Mouse (Mus musculus): ENCODE results near the gene Herc1. TPM values are rescaled to one million over a fixed set of nuclear protein-coding genes. Genes with fewer than 3 reads are reported as not detected.

The Herc1 gene
- 49.1 and 49.2 TPM in 2 replicates for total RNA-seq (2021)
- long read RNA-seq, experiment 1, partial matches to known transcripts = 6 of 8 reads
- long read RNA-seq, experiment 1, other reads (novel, unspliced or antisense) = 2 of 8 reads
- long read RNA-seq, experiment 2, partial matches to known transcripts = 6 of 10 reads
- long read RNA-seq, experiment 2, other reads (novel, unspliced or antisense) = 4 of 10 reads

DNA sequence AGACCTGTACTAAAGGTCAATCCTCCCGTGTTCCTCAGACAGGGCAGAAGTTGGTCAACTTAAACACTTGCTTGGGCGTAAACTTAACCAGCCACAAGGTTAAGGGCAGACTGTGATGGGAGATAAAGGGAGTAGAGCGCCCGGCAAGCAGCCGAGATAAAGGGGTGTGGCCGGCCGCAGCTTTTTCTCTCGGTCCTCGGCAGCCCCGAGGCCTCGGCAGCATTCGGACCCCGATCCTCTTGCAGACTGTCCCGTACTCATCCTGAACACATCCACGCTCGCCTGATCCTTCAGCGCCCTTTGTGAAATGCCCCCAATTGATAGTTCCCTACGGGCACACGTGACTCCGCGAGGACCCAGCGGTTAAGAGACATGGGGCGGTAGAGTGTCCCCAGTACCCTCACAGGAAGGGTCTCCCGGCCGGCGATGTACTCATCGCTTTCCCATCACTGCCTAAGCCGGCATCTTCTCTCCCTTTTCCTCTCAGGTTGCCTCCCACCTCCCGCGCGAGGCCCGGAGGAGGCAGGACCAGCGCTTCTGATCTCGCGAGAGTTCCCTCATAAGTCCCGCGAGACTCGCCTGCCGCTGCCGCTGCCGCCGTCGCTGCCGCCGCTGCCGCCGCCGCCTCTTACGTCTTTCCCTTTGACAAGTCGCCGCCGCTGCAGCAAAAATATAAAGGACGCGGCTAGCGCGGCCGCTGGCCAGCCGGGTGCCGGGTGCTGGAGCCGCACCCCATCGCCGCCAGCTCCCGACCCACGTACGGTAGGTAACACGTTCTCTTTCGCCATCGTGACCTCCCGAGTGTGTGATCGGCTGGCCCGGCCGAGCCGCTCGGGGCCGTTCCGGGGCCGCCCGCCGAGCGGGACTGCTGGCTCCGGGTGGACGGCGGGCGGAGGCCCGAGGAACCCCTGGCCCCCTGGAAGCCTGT is at the start of gene Herc1:
TSS of gene Herc1 (plus strand) at position 591 of the 928 bp plus-strand sequence.
- peak; percentile 97 for DNase-seq

DNA sequence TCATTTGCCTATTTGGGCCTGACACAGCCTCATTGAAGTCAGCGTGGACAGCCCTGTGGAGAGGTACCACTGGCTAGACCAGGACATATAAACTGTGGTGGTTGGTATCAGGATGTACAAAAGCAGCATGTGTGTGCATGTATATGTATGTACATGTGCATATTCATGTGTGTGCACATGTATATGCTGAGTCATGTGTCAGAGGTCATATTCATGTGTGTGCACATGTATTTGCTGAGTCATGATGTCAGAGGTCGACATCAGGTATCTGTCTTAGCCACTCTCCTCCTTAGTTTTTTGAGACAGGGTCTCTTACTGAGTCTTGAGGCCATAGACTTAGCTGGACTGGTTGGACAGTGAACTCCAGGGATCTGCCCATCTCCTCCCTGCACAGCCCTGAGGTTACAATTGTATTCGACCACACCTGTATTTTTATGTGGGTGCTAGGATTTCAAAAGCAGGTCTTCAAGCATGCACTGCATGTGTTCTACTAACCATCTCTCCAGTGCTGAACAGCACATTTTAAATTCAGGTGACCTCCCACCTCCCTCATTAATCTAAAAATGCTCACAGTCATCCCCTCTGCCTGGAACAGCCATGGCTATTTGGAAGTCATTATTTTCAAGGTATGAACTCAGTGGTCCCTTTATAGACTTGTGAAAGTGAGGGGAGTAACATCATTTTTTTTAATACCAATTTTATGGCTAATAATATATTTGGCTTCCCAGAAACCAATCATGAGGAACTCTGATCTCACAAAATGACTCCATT is 45.7 kb upstream of the Herc1 start:
- DNase-seq = no peak

DNA sequence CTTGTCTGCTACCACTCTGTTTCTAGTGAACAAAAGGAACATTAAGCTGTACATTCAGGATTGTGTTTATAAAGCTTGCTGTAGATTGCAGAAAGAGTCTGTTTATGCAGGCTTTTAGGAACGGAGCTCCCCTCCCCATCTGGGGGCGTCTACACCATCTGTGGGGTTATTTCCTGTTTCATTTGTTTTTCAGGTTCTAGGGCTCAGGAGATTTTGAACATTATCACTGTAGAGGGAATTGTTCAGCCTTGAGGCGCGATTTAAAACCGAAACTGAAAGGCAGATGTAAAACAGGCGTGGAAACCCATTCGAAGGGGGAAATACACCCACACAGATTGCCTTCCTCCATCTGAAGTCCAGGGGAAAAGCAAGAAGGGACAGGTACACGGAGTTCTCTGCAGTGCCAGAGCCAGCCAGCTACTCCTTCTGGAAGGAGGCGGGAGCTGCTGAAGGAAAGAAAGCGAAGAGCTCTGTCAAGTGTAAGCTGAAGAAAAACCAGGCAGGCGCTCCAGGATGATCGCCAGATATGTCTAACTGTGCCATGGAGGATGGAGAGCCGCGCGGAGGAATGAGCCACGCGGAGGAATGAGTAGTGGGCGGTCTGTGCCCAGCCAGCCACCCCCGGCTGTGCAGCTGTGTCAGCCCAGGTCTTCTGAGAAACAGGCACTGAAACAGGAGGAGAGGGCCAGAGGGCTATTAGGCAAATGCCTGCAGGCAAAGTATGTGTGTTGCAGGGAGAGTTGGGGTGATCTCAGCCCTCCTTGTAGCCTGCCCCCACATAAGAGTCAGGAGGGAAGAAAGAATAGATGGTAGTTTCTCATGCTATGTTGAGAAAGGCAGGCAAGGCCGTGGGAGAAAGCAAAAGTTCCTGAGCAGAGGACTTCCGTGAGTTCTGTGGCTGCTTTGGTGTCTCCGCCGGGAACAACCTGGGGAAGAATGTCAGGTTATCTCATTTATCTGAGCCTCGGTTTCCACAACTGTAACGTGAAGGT is 44.8 kb upstream of the Herc1 start:
- peak; percentile 14 for DNase-seq

DNA sequence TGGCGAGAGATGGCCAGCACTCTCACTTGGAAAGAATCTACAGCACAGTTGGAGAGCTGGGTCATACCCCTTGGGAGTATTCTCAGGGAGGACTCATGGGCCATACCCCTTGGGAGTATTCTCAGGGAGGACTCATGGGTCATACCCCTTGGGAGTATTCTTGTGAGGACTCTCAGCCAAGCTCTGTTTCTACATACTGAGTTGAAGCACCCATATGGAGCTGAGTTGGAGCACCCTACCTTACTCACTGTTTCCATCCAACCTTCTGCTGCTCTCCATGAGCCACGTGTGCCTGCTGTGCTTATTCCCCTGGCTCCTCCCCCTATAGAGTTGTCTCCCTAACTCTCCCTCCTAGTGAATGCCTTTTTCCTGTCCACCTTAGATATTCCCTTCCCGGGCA is 43.8 kb upstream of the Herc1 start:
- no peak for DNase-seq

DNA sequence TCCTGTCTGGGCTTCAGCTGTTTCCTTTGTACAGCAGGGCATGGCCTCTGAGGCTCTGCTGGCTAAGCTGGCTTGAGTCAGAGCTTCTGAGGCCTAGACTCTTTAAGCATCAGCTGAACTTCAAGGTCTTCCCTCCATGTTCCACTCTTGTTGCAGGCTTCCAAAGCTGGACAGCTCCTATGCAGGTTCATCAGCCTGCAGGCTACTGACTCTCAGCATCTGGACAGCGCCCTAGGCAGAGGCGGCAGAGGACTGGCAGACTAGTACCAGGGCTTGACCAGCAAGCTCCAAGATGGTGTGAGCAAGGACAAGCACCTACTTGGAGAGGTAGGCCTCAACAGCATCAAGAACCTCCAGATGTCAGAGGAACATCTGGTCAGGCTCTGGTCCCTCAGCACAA is 42.9 kb upstream of the Herc1 start:
- peak; percentile 82 for DNase-seq

DNA sequence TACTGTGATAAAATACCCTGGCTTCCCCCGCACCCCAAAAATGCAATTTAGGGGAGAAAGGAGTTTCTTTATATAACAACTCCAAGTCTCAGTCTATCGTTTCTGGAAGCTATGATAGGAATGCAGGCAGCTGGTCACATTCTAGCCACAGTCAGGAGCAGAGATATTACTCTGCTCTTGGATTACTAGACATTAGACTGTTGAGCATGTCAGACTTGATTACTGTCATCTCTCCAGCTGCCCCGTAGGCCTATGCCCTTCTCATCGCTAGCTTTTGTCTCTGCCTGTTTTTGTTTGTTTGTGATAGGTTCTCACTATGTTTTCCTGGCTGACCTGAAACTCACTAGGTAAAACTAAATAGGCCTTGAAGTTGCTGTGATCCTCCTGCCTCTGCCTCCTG is 41.5 kb upstream of the Herc1 start:
- no peak for DNase-seq

DNA sequence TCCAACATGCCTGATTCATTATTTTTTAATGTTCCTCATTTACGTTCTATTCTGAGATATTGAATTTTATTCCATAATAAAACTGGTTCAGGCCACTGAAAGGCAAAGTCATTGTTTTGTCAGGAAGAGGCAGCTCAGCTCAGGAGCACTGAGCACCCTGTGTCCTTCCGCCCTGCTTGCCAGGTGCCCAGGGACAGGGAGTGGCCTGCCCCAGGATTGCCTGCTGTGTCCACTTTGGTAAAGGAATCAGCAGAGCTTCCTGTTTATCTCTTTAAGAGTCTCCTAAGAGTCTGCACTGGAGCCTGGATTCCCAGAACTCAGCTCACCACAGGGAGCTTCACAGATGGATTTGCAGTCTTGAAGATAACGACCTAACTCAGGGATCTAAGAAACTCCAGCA is 38.8 kb upstream of the Herc1 start:
- peak; percentile 11 for DNase-seq

DNA sequence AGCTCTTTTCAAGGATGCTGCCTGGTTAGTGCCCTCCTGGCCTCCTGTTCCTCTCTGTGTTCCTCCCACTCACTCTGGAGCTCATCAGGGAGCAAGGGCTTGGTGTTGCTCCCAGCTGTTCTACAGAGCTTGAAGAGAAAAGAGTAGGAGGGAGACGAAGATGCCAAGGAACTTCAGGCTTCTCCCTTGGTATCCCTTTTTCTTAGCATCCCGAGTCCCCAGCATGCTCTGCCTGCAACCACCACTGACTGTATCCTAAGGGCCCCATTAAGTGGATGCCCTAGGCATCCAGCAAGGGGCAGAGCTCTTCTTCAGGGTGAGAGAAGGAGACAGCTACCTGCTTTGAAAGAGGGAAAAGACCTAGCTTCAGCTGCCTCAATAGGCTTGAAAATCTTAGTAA is 33.6 kb upstream of the Herc1 start:
- no peak for DNase-seq

DNA sequence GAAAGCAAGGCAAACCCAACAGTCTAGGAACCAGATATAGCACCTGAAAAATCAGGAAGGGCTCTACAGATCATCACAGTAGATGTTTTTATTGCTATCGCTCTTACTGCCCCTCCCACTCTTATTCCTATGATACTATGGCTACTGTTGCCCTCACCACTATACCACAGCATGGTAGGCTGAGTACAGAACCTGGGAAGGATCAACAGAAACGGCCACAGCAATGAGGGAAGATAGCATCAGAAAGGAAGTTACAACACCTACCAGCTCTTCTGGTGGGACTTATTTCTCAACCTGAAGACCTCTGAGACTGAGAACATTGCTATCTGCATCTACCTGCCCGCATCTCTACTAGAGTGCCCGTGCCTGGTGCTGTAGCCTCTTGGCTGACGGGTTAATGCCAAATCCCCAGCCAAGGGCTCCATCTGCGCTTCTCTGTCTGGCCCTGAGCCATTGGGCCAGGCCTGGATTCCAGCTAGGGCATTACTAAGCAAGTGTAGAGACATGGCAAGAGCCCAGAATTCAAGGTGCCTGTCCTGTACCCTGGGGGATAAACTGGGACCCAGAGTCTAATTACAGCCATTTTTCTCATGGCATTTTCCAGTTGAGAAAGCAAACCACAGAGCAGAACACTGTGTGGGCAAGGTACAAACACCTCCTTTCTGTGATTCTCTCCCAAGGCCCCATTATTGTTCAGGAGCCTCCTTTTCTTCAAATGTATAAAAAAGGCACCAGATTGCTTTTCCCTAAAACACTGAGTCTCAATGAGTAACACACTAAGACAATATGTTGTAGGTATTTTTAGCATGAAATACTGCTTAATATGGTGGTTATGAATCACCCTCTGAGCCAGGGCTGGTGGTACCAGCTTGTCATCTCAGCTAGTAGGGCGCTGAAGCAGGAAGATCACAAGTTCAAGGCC is 28.0 kb upstream of the Herc1 start:
- DNase-seq = peak; percentile 42

DNA sequence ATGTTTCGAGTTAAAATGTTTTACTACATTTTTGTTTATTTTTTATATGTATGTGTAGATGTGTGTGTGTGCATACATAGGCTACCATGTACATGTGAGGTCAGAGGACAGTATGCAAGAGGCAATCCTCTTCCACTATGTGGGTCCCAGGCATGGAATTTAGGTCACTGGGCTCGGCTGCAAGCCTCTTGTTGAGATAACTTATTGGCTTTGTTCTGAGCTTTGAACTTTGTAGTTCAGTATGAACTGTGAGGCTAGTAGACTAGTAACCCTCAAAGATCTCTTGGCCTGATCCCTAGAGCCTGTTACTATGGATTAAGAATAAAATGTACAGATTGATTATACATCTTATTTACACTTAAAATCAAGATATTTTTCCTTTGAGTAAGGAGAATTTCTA is 23.4 kb upstream of the Herc1 start:
- DNase-seq = no peak

DNA sequence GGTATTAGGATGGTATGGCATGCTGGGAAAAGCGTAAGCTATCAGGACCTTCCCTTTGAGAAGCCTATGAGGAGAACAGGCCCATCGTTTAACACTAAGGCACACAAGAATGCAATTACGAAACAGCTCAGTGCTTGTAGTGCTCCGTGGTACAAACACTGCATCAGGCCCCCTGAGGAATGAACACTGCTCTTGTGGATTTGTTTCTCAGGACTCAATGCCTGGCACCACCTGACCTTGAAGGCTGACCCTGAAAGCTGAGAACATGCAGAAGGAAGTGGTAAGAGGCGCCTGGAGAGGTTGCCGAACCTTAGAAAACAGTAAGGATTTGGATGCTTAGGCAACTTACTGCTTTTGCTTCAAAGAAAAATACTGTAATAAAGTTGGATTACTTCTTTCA is 20.8 kb upstream of the Herc1 start:
- DNase-seq = no peak

DNA sequence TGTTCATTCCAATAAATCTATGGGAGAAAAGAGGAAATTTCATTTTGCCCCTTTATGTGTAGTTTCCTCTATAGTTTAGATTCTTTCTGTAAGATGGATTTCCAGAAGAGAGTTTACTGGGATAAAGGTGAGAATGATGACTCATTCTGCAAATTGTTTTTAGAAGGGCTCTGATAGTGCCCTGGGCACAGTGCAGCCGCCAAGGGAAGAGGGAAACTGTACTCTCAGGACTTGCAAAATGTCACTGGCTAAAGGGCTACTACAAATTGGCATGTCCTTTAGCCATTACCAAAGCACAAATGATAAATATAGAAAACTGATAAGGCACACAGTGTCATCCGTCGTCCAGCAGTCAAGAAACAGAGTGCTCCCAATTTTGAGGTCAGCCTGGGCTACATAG is 19.8 kb upstream of the Herc1 start:
- peak; percentile 25 for DNase-seq

DNA sequence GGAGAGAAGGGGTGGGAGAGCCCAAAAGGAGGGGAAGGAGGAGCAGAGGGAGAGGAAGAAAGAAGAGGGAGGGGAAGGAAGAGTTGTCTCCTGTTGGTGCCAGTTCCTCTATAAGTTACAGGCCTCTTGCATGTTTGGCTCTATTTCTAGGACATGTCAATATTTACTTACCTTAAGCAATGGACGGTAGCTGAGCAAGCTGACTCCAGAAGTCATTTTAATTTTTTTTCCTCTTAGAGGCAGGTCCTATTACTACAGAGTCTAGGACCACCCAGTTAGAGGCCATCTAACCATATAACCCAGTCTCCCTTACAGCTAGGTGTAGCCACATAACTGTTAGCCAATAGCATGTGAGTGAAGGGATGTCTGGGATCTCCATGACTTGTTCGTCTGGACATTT is 18.7 kb upstream of the Herc1 start:
- no peak for DNase-seq

DNA sequence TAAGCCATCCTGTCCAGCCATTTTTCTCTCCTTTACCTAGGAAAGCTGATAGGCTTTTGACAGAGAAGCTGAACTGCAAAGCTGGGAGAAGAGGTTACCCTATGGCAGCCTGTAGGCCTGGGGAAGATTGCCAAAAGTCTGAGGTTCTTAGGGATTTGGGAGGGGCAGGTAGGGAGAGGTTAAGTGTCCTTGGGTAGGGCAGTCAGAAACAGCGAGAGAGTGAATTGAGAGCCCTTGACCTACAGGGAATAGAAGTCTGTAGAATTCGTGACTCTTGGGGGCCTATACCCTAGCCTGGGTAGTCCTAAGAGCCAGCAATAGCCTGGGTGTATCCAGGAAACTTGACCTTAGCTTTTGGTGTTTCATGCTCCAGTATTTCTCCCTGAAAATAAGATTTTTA is 17.9 kb upstream of the Herc1 start:
- no peak for DNase-seq

DNA sequence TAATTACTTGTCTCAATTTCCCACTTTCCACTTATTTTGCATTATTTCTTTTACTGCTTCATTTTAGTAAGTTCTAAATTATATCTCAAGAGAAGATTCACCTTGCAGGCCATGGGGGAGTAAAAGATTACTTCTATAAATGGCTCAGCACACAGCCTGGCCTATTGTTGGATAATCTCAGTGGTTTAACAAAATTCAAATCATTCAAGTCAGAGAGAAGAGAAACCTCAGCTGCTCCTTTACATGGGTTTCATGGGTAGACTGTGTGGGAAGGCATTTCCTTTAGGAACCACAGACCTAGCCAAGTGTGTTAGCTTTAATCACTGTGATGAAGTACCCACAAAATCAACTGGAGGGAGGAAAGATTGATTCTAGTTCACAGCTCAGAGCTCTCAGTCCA is 13.0 kb upstream of the Herc1 start:
- DNase-seq = no peak

DNA sequence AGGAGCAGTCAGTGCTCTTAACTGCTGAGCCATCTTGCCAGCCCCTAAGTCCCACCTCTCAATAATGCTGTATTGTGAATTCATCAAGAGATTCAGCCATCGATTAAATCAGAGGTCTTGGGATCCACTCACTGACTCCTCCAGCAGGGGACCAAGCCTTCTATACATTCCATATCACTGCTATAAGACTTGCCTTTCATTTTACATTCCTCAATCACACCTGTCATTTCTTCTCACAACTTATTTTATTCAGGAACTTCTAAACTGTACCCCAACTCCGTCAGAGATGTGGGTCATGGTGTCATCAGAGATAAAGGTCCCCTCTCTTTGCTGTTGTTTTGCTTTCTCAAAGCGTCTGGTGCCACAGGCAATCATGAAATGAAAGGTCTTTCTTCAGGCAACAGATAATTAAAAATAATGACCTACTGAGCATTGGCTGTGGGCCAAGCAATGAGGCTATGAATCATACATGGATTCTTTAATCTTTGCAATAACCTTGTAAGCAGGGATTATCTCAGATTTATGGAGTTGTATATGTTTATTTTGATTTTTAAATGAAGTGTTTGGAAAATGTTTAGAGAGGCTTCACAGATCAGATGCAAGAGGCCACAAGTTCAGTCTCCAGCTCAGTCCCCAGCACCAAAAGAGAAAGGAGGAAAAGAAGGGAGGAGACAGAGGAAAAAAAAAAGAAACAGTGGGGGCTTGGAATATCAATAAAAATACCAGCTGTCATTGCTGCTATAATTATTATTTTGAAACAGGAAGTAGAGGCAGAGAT is 12.1 kb upstream of the Herc1 start:
- peak; percentile 49 for DNase-seq

DNA sequence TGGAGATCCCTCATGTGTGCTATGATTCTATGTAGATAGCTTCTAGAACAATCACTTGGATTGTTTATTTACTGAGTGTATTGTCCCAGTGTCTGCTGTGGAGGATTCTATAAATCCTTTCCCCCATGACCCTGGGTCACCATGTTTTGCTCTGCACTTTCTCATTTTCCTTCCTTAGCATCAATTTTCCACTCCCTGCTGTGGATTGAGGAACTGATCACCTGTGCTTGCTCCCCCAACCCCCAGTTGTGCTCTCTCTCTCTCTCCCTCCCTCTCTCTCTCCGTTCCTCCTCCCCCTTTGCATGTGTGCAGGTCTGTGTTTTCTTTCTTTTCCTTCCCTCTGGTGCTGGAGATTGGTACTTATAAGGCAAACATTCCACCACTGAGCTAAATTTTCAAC is 10.5 kb upstream of the Herc1 start:
- DNase-seq = no peak

DNA sequence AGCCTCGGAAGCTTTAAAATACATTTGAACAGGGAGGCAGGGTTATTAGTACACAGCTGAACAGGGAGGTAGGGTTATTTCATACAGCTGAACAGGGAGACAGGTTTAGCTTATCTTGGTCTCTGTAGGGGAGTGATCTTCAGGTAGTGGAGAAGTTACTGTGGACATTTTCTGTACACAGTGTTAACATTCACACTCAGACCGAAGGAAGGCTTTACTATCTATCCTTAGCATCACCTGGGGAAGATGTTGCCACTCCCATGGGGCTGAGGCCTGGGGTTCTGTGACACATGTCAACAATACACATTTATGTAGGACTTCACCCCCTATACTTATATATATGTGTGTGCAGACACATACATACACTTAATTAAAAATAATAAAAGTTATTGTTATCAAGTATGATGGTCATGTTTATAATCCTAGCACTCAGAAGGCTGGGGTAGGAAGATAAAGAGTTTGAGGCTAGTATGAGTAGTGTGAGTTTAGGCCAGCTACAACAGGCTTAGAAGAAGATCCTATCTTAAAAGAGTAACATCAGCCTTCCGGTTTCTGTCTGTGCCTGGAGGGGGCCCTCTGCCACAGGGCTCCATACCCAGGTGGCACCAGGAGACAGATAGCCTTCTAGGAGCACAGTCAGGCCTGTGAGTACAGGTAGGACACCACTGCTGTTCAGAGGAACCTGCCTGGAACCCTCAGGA is 9.7 kb upstream of the Herc1 start:
- no peak for DNase-seq

DNA sequence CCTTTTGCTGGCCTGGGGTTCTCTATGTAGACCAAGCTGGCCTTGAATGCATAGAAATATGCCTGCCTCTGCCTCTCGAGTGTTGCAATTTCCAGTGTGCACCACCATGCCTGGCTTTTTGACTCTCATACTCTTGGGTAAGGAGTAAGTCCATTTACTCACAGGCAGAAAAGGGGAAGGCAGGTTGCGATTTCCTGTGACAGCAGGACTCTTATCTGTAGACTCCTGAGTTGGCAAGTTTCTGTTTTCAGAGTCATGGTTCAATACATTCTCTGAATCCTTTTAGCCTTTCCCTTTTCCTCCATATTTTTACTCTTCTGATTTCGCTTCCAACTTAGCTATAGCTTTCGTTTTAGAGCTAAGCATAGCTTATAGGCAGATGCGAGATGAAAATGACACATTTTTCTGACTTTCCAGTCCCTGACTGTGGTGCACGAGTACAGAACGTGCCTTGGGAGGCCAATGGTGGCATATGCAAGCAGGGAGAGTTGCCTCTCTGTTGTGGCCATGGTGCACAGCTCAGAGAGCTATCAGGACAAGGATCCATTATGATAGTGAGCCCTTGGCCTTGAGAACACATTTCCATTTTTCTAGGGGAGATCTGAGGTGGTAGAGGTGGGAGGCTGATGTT is 2.7 kb upstream of the Herc1 start:
- no peak for DNase-seq

Measured in adrenal gland, postnatal 14 days (tissue).